Mouse (Mus musculus): ENCODE data around the gene Spata2.

GRCm38 (mm10) chr2:167431418-167431776, 61.3 kb downstream of the Spata2 start:
- TF ChIP-seq CTCF (IDR thresholded peaks at IDR 0.05), result no peak
- no peak for TF ChIP-seq EP300 (IDR thresholded peaks at IDR 0.05; ENCODE audit: insufficient read depth, low read depth, low read length)
